Mouse (Mus musculus) liver, postnatal 0 days (tissue): ENCODE measurements at regions not wholly inside any gene's neighbourhood (a gene's known extent, or its start where the extent isn't known, plus 50 kb on each side); places are given as distances from the start of the nearest gene placed in this dataset.

Experiments
- CTCF ChIP-seq: sonication (generic); IDR thresholded peaks from 2 replicates; pipeline ENCODE4 v1.5.1; 2016; ENCODE audit warnings: antibody characterized with exemption, low read depth
- EP300 ChIP-seq: IDR thresholded peaks from 2 replicates; pipeline ENCODE4 v1.6.1; 2016; ENCODE audit warnings: antibody characterized with exemption, low read depth, mild to moderate bottlenecking

- no peak for TF ChIP-seq EP300
- TF ChIP-seq CTCF: no peak
Measured at GRCm38 (mm10) chr6:22640100-22640499, 235.2 kb upstream of the Ptprz1 start.
